Mouse (Mus musculus): ENCODE data around the gene Rpl13a. TPM values are rescaled to one million over a fixed set of nuclear protein-coding genes. Genes with fewer than 3 reads are reported as not detected.

Rpl13a gene
- polyA plus RNA-seq, 1 experiment from 2014 or later, result 1,234 TPM

MicroRNAs within 50 kb of the gene (microRNA counts, 519-probe panel; counts per million panel counts)
- 341 counts per million, percentile 65 among the panel's probes with 10 or more counts for microRNA mmu-miR-150

Small RNA genes lying within 50 kb of the gene (microRNA-seq; reads per million reads assigned to microRNA genes)
- gene Mir150 (2.7 reads per million), gene Mir5121 (34.1 reads per million, percentile 37 among the genes with 10 or more reads in this experiment), gene Mir7055 (not detected)

Other genes with a start within 250 kb of the Rpl13a start
- gene Med25, start 236.0 kb downstream of the Rpl13a start, polyA plus RNA-seq (2016; fragmentation: Nextera tagmentation; extraction: Ambion mirVana), result 175 and 185 TPM in 2 replicates
- 24.8 and 25.0 TPM in 2 replicates for gene Fuz, start 232.7 kb downstream of the Rpl13a start, polyA plus RNA-seq (2016; fragmentation: Nextera tagmentation; extraction: Ambion mirVana)
- 69.1 and 69.5 TPM in 2 replicates for gene Ap2a1, start 199.3 kb downstream of the Rpl13a start, polyA plus RNA-seq (2016; fragmentation: Nextera tagmentation; extraction: Ambion mirVana)
- 0.47 TPM in 1 of 2 replicates, not detected in the other for gene Tsks, start 185.6 kb downstream of the Rpl13a start, polyA plus RNA-seq (2016; fragmentation: Nextera tagmentation; extraction: Ambion mirVana)
- 19.4 and 20.8 TPM in 2 replicates for gene Cpt1c, start 153.9 kb downstream of the Rpl13a start, polyA plus RNA-seq (2016; fragmentation: Nextera tagmentation; extraction: Ambion mirVana)
- gene Prmt1, start 142.2 kb downstream of the Rpl13a start, polyA plus RNA-seq (2016; fragmentation: Nextera tagmentation; extraction: Ambion mirVana), result 909 and 984 TPM in 2 replicates
- gene Irf3, start 131.1 kb downstream of the Rpl13a start, polyA plus RNA-seq (2016; fragmentation: Nextera tagmentation; extraction: Ambion mirVana), result 70.5 and 76.0 TPM in 2 replicates
- gene Bcl2l12, start 130.0 kb downstream of the Rpl13a start, polyA plus RNA-seq (2016; fragmentation: Nextera tagmentation; extraction: Ambion mirVana), result 80.7 and 83.9 TPM in 2 replicates
- 39.9 and 41.0 TPM in 2 replicates for gene Scaf1, start 112.4 kb downstream of the Rpl13a start, polyA plus RNA-seq (2016; fragmentation: Nextera tagmentation; extraction: Ambion mirVana)
- 15.0 and 16.8 TPM in 2 replicates for gene Rras, start 110.8 kb downstream of the Rpl13a start, polyA plus RNA-seq (2016; fragmentation: Nextera tagmentation; extraction: Ambion mirVana)
- gene Prr12, start 75.9 kb downstream of the Rpl13a start, polyA plus RNA-seq (2016; fragmentation: Nextera tagmentation; extraction: Ambion mirVana), result 11.9 and 12.7 TPM in 2 replicates
- 61.2 and 67.6 TPM in 2 replicates for gene Nosip, start 66.3 kb downstream of the Rpl13a start, polyA plus RNA-seq (2016; fragmentation: Nextera tagmentation; extraction: Ambion mirVana)
- 16.5 and 17.7 TPM in 2 replicates for gene Prrg2, start 66.1 kb downstream of the Rpl13a start, polyA plus RNA-seq (2016; fragmentation: Nextera tagmentation; extraction: Ambion mirVana)
- 101 and 113 TPM in 2 replicates for gene Rcn3, start 36.5 kb downstream of the Rpl13a start, polyA plus RNA-seq (2016; fragmentation: Nextera tagmentation; extraction: Ambion mirVana)
- 5.5 and 5.9 TPM in 2 replicates for gene Fcgrt, start 24.9 kb downstream of the Rpl13a start, polyA plus RNA-seq (2016; fragmentation: Nextera tagmentation; extraction: Ambion mirVana)
- 1,843 and 1,853 TPM in 2 replicates for gene Rps11, start 4.3 kb downstream of the Rpl13a start, polyA plus RNA-seq (2016; fragmentation: Nextera tagmentation; extraction: Ambion mirVana)
- gene Gm45713, start 7.5 kb upstream of the Rpl13a start, polyA plus RNA-seq (2016; fragmentation: Nextera tagmentation; extraction: Ambion mirVana), result 0.11 and 0.27 TPM in 2 replicates
- gene Flt3l, start 7.7 kb upstream of the Rpl13a start, polyA plus RNA-seq (2016; fragmentation: Nextera tagmentation; extraction: Ambion mirVana), result 1.1 and 1.4 TPM in 2 replicates
- gene Pih1d1, start 25.5 kb upstream of the Rpl13a start, polyA plus RNA-seq (2016; fragmentation: Nextera tagmentation; extraction: Ambion mirVana), result 98.5 and 99.6 TPM in 2 replicates
- gene Aldh16a1, start 25.8 kb upstream of the Rpl13a start, polyA plus RNA-seq (2016; fragmentation: Nextera tagmentation; extraction: Ambion mirVana), result 53.0 and 55.1 TPM in 2 replicates
- gene Slc17a7, start 35.2 kb upstream of the Rpl13a start, polyA plus RNA-seq (2016; fragmentation: Nextera tagmentation; extraction: Ambion mirVana), result 0.95 and 1.2 TPM in 2 replicates
- 0.15 TPM in 1 of 2 replicates, not detected in the other for gene Gfy, start 50.8 kb upstream of the Rpl13a start, polyA plus RNA-seq (2016; fragmentation: Nextera tagmentation; extraction: Ambion mirVana)
- 0.33 TPM in 1 of 2 replicates, not detected in the other for gene Pth2, start 52.2 kb upstream of the Rpl13a start, polyA plus RNA-seq (2016; fragmentation: Nextera tagmentation; extraction: Ambion mirVana)
- 0.57 and 0.66 TPM in 2 replicates for gene Ccdc155, start 76.1 kb upstream of the Rpl13a start, polyA plus RNA-seq (2016; fragmentation: Nextera tagmentation; extraction: Ambion mirVana)
- gene Dkkl1, start 83.4 kb upstream of the Rpl13a start, polyA plus RNA-seq (2016; fragmentation: Nextera tagmentation; extraction: Ambion mirVana), result 1.0 TPM in 2 replicates
- 337 and 380 TPM in 2 replicates for gene Tead2, start 87.0 kb upstream of the Rpl13a start, polyA plus RNA-seq (2016; fragmentation: Nextera tagmentation; extraction: Ambion mirVana)
- gene Cd37, start 110.4 kb upstream of the Rpl13a start, polyA plus RNA-seq (2016; fragmentation: Nextera tagmentation; extraction: Ambion mirVana), result 1.1 TPM in 2 replicates
- gene Slc6a16, start 112.3 kb upstream of the Rpl13a start, polyA plus RNA-seq (2016; fragmentation: Nextera tagmentation; extraction: Ambion mirVana), result not detected in 2 replicates
- not detected in 2 replicates for gene Slc6a21, start 148.8 kb upstream of the Rpl13a start, polyA plus RNA-seq (2016; fragmentation: Nextera tagmentation; extraction: Ambion mirVana)
- gene Trpm4, start 205.0 kb upstream of the Rpl13a start, polyA plus RNA-seq (2016; fragmentation: Nextera tagmentation; extraction: Ambion mirVana), result 8.3 and 8.9 TPM in 2 replicates
- 0.31 and 0.42 TPM in 2 replicates for gene Hrc, start 206.5 kb upstream of the Rpl13a start, polyA plus RNA-seq (2016; fragmentation: Nextera tagmentation; extraction: Ambion mirVana)
- gene Ppfia3, start 238.3 kb upstream of the Rpl13a start, polyA plus RNA-seq (2016; fragmentation: Nextera tagmentation; extraction: Ambion mirVana), result 6.0 and 8.9 TPM in 2 replicates
- gene Lin7b, start 241.8 kb upstream of the Rpl13a start, polyA plus RNA-seq (2016; fragmentation: Nextera tagmentation; extraction: Ambion mirVana), result 0.47 and 0.81 TPM in 2 replicates

All from forebrain, embryonic 10.5 days (tissue).